Mouse (Mus musculus): ENCODE results near the gene Ttn. TPM values are rescaled to one million over a fixed set of nuclear protein-coding genes. Genes with fewer than 3 reads are reported as not detected.

Gene Ttn
- polyA plus RNA-seq, 1 experiment = 0.16 TPM

DNA sequence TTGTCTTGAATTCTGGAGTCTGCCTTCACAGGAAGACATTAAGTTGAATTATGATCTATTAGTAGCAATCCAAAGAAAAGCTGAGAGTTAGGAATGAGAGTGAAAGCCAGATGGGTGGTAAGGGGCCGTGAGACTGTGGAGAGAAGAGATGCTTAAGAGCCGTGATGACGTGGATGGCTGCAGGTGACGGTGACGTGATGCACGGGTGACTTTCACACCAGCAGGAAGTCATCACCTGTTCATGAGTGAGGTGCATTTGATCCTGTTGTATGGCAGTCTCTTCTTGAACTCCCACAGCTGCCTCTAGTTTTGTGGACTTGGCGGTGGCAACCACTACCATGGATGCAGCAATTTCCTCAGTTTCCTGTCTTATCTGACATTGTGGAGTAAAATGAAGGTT, 16.8 kb downstream of the Ttn start:
- DNase-seq (ENCODE audit: low read depth) = no peak

GRCm38 (mm10) chr2:76962045-76962432, 20.3 kb downstream of the Ttn start:
- DNase-seq (ENCODE audit: low read depth) = no peak

DNA sequence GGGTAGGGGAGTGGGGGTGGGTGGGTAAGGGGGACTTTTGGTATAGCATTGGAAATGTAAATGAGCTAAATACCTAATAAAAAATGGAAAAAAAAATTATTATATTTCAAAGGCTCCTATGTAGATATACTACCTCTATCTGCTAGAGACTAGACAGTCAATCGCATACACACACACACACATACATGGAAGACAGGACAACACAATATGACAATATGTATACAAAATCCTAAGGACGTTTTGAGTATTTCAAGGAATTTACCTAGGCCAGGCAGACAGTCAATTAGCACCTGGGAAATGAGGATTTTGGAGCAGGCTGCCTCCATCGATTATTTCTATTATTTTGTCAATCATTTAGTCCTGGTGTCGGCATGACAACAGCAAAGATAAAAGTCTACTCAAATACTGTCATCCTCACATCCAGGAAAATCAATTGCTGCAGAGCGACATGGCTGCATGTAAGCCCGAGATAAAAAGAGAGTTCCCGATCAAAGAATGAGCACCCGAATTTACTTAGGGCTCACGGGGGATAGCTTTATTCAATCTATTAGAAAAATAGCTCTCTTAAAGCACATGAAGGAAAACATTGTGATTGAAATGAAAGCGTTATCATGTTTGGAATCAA, 20.8 kb downstream of the Ttn start:
- no peak for DNase-seq (ENCODE audit: low read depth)

GRCm38 (mm10) chr2:76949774-76950173, 32.6 kb downstream of the Ttn start:
- DNase-seq (ENCODE audit: low read depth) = no peak

- no peak for DNase-seq (ENCODE audit: low read depth)
Observed at GRCm38 (mm10) chr2:76938515-76938914, 43.8 kb downstream of the Ttn start.

GRCm38 (mm10) chr2:76929718-76930117, 52.6 kb downstream of the Ttn start:
- no peak for DNase-seq (ENCODE audit: low read depth)

GRCm38 (mm10) chr2:76928816-76929215, 53.5 kb downstream of the Ttn start:
- DNase-seq (ENCODE audit: low read depth) = no peak

GRCm38 (mm10) chr2:76928298-76928697, 54.0 kb downstream of the Ttn start:
- no peak for DNase-seq (ENCODE audit: low read depth)

GRCm38 (mm10) chr2:76926927-76927326, 55.4 kb downstream of the Ttn start:
- DNase-seq (ENCODE audit: low read depth) = no peak

GRCm38 (mm10) chr2:76914959-76915358, 67.4 kb downstream of the Ttn start:
- no peak for DNase-seq (ENCODE audit: low read depth)

DNA sequence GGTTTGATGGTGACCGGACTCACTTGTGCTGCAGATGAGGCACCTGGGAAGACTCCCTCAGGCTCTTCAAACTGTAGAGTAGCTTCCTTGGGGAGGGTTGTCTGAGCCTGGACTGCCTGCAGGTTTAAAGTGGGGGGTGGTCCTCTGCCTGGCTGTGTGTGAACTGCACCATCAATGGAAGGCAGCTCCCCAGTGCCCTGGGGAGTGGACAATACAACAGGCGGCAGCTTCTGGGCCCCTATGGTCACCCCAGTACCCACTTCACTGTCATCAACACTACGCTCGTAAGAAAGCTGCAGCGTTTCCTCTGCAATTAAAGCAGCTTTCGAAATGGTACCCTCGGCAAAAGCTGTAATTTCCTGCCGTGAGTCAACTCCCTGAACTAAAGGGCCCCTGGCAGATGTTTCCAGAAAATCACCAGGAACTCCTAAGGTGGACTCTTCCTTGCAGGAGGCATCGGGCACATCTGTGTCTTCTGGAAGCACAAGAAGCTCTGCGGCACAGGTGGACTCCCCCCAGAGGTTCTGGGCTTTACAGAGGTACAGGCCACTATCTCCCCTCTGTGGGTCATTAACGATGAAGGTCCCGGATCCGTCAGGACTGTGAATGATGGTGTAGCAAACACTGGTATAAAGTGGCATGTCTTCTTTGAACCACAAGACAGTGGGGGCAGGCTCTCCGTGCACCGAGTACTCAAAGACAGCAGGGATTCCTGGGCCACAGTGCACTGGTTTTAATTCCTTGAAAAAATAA, 73.5 kb downstream of the Ttn start:
- DNase-seq (ENCODE audit: low read depth) = no peak

GRCm38 (mm10) chr2:76903351-76903750, 79.0 kb downstream of the Ttn start:
- DNase-seq (ENCODE audit: low read depth) = no peak

DNA sequence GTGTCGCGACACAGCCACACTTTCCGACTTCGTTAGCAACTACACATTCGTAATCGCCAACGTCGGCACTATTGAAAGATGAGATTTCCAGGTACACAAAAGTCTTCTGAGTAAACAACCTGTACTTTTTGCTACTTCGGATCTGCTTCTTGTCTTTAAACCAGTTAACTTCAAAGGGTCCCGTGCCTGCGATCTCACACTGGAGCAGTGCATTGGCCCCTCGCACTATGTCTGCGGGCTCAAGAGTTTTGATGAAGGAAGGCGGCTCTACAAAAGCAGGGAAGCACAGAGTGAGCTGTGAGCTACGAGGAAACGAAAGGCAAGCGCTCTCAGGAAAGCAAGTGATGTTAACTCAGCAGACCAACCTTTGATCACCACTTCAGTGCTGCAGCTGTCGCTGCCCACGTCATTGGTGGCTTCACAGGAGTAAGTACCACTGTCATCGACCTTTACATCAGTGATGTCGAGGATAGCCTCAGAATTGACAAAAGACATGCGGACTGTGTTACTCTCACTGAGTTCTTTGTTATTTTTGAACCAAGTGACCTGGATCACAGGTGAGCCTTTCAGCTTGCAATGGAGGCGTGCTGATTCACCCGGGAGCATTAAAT, 80.8 kb downstream of the Ttn start:
- no peak for DNase-seq (ENCODE audit: low read depth)

DNA sequence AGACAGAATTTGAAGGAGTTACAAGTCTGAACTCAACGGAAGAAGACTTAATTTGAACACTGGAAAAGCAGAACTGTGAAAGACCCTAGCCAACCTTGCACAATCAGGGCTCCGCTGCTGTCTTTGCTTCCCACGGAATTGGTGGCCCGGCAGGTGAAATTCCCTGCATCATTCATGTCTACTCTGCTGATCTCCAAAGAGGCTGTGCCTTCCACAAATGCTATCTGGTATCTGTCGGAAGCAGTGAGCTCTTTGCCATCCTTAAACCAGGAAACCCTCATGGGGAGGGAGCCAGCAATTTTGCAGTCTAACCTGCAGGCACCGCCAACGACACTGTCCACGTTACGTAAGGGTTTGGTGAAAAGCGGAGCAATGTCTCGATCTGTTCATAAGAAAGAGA, 82.5 kb downstream of the Ttn start:
- no peak for DNase-seq (ENCODE audit: low read depth)

- DNase-seq (ENCODE audit: low read depth) = no peak
Observed at GRCm38 (mm10) chr2:76896990-76897389, 85.4 kb downstream of the Ttn start.

- no peak for DNase-seq (ENCODE audit: low read depth)
Observed at GRCm38 (mm10) chr2:76895327-76895726, 87.0 kb downstream of the Ttn start.

DNA sequence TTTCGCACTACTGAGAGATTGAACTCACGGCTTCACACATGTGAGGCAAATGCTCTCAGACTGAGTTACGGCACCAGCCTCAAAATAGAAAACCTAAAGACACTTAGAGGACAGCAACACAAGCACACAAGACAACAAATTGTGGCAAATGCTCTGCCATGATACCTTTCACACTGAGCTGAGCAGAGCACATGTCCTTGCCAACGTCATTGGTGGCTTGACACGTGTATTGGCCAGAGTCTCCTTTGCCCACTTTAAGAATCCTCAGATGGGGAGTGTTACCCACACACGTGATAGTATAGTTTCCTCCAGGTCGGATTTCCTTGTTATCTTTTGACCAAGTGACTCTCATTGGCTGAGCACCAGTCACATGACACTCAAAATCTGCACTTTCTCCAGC, 93.6 kb downstream of the Ttn start:
- DNase-seq (ENCODE audit: low read depth) = no peak

DNA sequence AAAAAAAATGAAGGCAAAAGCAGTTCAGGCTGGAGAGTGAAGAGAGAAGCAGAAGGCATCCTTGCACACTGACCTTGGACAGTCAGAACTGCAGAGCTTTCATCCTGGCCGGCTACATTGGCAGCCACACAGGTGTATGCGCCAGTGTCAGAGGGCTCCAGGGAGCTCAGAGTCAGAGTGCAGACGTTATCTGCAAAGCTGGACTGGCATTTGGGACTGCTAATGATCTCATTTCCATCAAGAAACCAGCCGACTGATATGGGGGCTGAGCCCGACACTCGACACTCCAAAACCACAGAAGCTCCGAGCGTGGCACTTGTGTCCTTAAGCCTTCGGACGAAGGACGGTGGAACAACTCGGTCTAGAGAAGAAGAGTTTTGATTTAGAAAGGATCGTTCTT, 96.5 kb downstream of the Ttn start:
- DNase-seq (ENCODE audit: low read depth) = no peak

DNA sequence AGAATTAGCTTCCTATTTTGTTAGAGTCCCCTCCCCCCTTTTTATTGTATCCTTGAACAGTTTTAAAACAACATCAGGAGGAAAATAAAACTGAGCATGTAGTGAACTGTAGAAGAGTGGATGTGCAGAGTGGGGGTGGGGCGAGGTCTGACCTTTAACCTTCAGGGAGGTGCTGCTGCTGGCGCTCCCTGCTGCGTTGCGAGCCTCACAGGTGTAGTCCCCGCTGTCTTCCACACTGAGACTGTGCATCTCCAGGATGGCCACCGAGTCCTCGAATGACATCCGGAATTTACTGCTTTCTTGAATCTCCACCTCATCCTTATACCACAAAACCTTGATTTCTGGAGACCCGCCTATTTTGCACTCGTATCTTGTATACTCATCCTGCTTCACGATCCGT, 100.9 kb downstream of the Ttn start:
- no peak for DNase-seq (ENCODE audit: low read depth)

- no peak for DNase-seq (ENCODE audit: low read depth)
Observed at GRCm38 (mm10) chr2:76875587-76875986, 106.8 kb downstream of the Ttn start.

GRCm38 (mm10) chr2:76866928-76867327, 115.4 kb downstream of the Ttn start:
- no peak for DNase-seq (ENCODE audit: low read depth)

DNA sequence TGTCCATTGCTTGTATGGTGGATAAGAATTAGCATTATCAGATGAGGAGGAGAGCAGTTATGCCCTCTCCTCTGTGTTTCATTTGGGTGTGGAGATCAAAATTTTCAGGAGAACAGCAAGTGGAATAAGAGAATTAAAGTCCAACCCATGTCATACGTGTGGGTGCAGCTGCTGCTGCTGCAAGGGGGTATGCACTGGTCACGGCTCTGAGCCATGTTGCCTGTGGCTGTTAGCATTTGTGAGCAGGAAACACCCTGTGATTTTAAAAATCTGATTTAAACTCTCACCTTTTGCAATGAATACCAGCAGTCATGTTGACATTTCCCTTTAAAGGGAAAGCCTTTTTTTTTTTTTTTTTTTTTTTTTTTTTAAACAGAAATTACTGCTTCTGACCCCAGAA, 116.8 kb downstream of the Ttn start:
- DNase-seq (ENCODE audit: low read depth) = no peak

- no peak for DNase-seq (ENCODE audit: low read depth)
Observed at GRCm38 (mm10) chr2:76861327-76861726, 121.0 kb downstream of the Ttn start.

All from gonadal fat pad, adult 2 months (tissue).